Mouse (Mus musculus) liver, embryonic 11.5 days (tissue): ENCODE measurements around the gene Itgb2. TPM values are rescaled to one million over a fixed set of nuclear protein-coding genes. Genes with fewer than 3 reads are reported as not detected.

ENCODE experiments used
- ATAC-seq: fragments of 200-750 bp; cut with Nextera tagmentation; replicated peaks from 2 replicates; pipeline ENCODE4 v1.8.0; 2017; ENCODE audit warnings: moderate number of reproducible peaks, mild to moderate bottlenecking, moderate TSS enrichment, moderate library complexity; ENCODE audit not compliant: low FRiP score
- DNase-seq: peaks from one replicate; pipeline ENCODE4 v3.0.0-alpha.2; 2017; ENCODE audit warnings: low spot score
- H3K27ac ChIP-seq: fragments of 300-500 bp; sonication (generic); 2 replicates; pipeline ENCODE4 v1.5.1; 2014; ENCODE audit warnings: mild to moderate bottlenecking, low read depth, low read length, control low read depth
- H3K27me3 ChIP-seq: fragments of 300-500 bp; sonication (generic); replicated peaks from 2 replicates; pipeline ENCODE4 v1.6.1; 2014; ENCODE audit warnings: low read length, mixed read lengths; ENCODE audit not compliant: control insufficient read depth, insufficient read depth
- H3K36me3 ChIP-seq: fragments of 300-500 bp; sonication (generic); 2 replicates; pipeline ENCODE4 v1.6.1; 2014; ENCODE audit warnings: mild to moderate bottlenecking, low read length, moderate library complexity, mixed read lengths; ENCODE audit not compliant: control insufficient read depth, insufficient read depth
- H3K4me1 ChIP-seq: fragments of 300-500 bp; sonication (generic); replicated peaks from 2 replicates; pipeline ENCODE4 v1.6.1; 2014; ENCODE audit warnings: low read length, mixed read lengths; ENCODE audit not compliant: control insufficient read depth, insufficient read depth
- H3K4me2 ChIP-seq: fragments of 300-500 bp; sonication (generic); 2 replicates; pipeline ENCODE4 v1.6.1; 2014; ENCODE audit warnings: mild to moderate bottlenecking, control low read depth, moderate library complexity
- H3K4me3 ChIP-seq: fragments of 300-500 bp; sonication (generic); 2 replicates; pipeline ENCODE4 v1.5.1; 2014; ENCODE audit warnings: low read depth, low read length, control low read depth
- H3K9ac ChIP-seq: fragments of 300-500 bp; sonication (generic); 2 replicates; pipeline ENCODE4 v1.6.1; 2014; ENCODE audit warnings: low read depth, low read length, control low read depth
- H3K9me3 ChIP-seq: fragments of 300-500 bp; sonication (generic); 2 replicates; pipeline ENCODE4 v1.6.1; 2016; ENCODE audit warnings: low read length, inconsistent platforms, mixed read lengths; ENCODE audit not compliant: control insufficient read depth
- WGBS: fragments of 180-500 bp; shearing (Covaris S2); extraction: QIAGEN DNeasy Blood & Tissue Kit; methylation state at CpG from one replicate; pipeline ENCODE4 v1.1.7; 2014; 5-methylcytosine and 5-hydroxymethylcytosine counted together
- polyA plus RNA-seq: library from polyadenylated mRNA; unstranded; fragments of >200 nt; fragmentation: Nextera tagmentation; extraction: Ambion mirVana; gene quantifications from 2 replicates; pipeline ENCODE4 v1.2.1, GENCODE M21; 2014

The Itgb2 gene
- polyA plus RNA-seq, 1 experiment from 2014 or later, result 18.6 TPM

DNA sequence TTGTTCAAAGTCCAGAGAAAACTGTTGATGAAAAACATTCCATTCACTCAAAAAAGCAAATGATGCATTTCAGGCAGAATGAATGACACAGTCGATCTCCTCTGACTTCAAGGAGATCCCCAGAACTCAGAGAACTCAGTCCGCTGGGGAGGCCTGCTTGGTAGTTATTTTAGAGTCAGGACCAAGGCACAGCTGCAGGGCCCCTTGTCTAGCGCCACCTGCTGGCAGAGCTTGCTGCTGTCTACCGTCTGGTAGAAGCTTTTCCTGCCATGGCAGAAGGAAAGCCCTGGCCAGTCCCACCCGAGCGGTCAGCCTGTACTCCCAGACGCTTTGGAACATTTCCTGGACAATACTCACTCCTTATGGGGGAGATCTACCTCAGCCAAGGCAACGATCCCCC, 36.6 kb downstream of the Itgb2 start:
- no peak overlapping the region for H3K4me3 ChIP-seq
- DNase-seq, result peak; percentile 76
- no peak overlapping the region for H3K4me2 ChIP-seq
- no peaks in the 10 kb centered on the region for H3K27me3 ChIP-seq
- WGBS, result 35% methylated on average over 8 of the region's 8 CpGs
- ATAC-seq, result 0 out of 2 replicates have a peak, but pooled peaks have one; percentile 48
- H3K36me3 ChIP-seq, result no peaks in the 10 kb centered on the region
- H3K27ac ChIP-seq, result no peak overlapping the region
- H3K4me1 ChIP-seq, result no peaks in the 10 kb centered on the region
- no peaks in the 10 kb centered on the region for H3K9me3 ChIP-seq
- no peak overlapping the region for H3K9ac ChIP-seq

DNA sequence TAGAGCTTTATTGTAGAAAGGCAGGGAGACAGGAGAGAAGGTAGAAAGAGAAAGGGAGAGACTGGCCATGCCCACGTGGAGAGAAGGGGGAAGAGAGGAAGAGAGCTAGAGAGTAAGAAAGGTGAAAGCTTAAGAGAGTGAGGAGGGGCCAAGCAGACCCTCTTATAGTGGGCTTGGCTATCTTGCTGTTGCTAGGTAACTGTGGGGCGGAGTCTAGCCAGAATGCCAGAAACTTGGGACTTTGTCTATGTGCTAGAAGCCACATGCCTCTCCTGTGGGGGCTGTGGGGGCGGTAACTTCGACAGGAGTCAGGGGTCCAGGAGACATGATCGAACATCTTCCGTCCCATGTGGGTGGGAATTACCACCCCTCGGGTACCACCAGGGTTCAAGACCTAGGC, 39.4 kb downstream of the Itgb2 start:
- Histone ChIP-seq H3K4me3 (no peak overlapping the region), H3K4me1 (no peaks in the 10 kb centered on the region), H3K27me3 (no peaks in the 10 kb centered on the region), H3K9ac (no peak overlapping the region), H3K36me3 (no peaks in the 10 kb centered on the region), H3K9me3 (no peaks in the 10 kb centered on the region), H3K4me2 (no peak overlapping the region), H3K27ac (no peak overlapping the region)
- 44% methylated on average over 7 of the region's 7 CpGs for WGBS
- ATAC-seq (no peak), DNase-seq (no peak)

DNA sequence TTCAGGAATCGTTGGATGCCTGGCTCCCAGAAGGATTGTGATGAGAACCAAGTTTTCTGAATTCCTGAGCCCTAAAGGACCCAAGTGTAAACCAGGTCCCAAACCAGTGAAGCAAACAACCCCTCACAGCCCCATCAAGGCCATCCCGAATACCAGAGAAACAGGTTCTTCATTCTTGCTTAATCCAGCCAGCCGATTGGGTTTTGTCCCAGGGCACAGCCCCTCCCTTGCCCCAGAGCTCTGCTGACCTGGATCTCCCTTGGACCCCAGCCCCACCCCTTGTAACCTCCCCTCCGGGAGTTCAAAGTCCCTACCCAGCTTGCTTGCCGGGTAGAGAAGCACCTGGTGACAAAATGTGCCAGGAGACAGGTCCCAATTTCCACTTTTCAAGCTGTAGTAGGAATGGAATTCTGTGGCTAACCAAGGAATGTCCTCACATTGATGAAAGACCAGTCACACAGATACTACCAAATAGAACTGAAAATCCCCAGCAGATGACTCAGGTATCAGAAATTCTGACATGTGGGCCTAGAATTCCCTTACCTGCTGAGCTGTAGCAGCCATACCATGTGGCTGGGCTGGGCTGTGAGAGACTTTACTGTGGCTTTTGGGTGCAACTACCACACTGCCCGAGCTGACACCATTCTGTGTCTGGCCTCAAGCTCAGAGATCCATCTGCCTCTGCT, 40.1 kb downstream of the Itgb2 start:
- Histone ChIP-seq H3K36me3 (no peaks in the 10 kb centered on the region), H3K9ac (no peak overlapping the region), H3K4me2 (no peak overlapping the region), H3K27ac (peak overlapping the region; percentile 19; the same call in 1 of the 2 replicates), H3K9me3 (no peaks in the 10 kb centered on the region), H3K4me1 (no peaks in the 10 kb centered on the region), H3K27me3 (no peaks in the 10 kb centered on the region), H3K4me3 (no peak overlapping the region)
- WGBS, result 49% methylated on average over 6 of the region's 6 CpGs
- DNase-seq (no peak), ATAC-seq (no peak)

DNA sequence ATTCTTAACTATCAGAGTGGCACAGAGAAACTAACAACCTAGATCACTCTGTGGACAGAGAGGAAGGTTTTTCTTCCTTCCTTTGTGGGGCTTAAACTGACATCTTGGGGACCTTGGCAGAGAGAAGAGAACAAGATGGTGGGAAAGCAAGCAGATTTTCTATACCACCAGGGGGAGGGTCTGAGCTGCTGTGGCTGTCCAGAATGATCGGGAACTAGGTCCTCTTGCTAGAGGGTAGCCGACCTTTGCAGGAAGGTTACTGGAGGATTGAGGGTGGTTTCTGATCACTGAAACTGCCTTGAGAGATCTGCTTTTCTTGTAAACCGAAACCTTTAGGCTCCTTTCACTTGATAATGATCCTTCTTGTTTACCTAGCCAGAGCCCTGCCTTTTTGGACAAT, 42.2 kb downstream of the Itgb2 start:
- DNase-seq, result no peak
- 27% methylated on average over 3 of the region's 3 CpGs for WGBS
- ATAC-seq, result no peak
- H3K36me3 ChIP-seq, result no peaks in the 10 kb centered on the region
- H3K27ac ChIP-seq, result no peak overlapping the region
- no peak overlapping the region for H3K4me3 ChIP-seq
- no peaks in the 10 kb centered on the region for H3K4me1 ChIP-seq
- no peaks in the 10 kb centered on the region for H3K27me3 ChIP-seq
- no peak overlapping the region for H3K4me2 ChIP-seq
- no peak overlapping the region for H3K9ac ChIP-seq
- no peaks in the 10 kb centered on the region for H3K9me3 ChIP-seq

DNA sequence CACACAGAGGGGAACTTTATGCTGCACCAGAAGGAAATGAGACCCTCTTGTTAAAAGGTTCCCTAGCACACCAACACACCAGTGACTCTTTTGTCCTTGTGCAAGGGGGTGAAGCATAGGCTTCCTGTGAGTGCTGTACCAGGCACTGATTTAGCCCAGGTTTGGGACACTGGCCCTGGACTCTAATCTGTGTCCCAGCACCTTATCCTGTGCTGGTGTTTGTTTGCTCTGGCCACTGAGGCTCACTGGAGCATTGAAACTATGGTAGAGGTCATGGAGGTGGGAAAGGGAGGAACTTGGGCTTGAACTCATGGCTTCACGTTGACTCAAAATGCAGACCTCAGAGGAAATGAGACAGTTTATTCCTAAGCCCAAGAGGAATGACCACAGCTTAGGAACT, 43.1 kb downstream of the Itgb2 start:
- Histone ChIP-seq H3K27me3 (no peaks in the 10 kb centered on the region), H3K9me3 (no peaks in the 10 kb centered on the region), H3K27ac (no peak overlapping the region), H3K36me3 (no peaks in the 10 kb centered on the region), H3K4me2 (no peak overlapping the region), H3K4me1 (no peaks in the 10 kb centered on the region), H3K4me3 (no peak overlapping the region), H3K9ac (no peak overlapping the region)
- no peak for ATAC-seq
- DNase-seq, result no peak
- WGBS, result 58% methylated on average over 1 of the region's 1 CpGs

DNA sequence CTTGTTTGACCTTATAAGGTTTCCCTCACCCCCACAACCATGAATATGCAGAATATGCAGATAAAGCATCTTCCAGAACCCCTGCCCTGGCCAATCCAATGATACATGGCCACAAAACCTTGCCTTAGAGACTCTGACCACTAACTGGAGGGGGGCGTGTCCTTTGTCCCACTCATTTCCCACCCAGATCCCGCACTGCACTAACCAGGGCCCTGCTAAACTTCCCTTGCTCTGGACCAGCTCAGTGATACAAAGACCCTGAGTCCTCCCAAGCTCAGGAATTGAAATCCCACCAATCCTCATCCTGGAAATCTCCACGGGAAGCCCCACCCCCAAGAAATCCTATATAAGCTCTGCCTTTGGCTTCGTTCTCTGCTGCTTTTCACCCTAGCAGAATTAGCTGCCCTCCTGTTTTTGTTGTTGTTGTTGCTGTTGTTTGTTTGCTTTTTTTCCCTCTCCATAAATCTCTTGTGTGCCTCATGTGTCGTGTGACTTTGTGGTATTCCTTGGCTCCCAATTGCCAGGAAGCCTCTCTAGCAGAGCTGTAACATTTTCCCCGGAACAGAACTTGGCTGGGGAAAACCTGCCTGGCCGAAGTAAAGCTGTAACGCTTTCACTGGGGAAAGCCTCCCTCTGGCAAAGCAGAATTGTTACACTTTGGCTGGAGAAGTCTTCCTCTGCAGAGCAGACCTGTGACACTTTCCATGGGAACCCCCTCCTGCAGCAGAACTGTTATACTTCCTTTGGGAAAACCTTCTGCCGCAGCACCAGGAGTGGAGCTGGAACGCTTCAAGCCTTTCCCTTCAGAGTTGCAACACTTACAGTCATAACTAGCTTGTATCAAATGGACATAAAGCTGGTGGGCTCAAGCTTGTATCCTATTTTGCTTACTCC, 50.2 kb downstream of the Itgb2 start:
- 55% methylated on average over 10 of the region's 10 CpGs for WGBS
- DNase-seq (no peak), ATAC-seq (no peak)
- no peak overlapping the region for H3K9ac ChIP-seq
- H3K4me1 ChIP-seq, result peaks cover 24% of the 10 kb centered on the region
- no peaks in the 10 kb centered on the region for H3K27me3 ChIP-seq
- no peaks in the 10 kb centered on the region for H3K9me3 ChIP-seq
- H3K4me2 ChIP-seq, result peak overlapping the region; percentile 72
- H3K36me3 ChIP-seq, result no peaks in the 10 kb centered on the region
- H3K4me3 ChIP-seq, result no peak overlapping the region
- no peak overlapping the region; the same call in 1 of the 2 replicates for H3K27ac ChIP-seq

DNA sequence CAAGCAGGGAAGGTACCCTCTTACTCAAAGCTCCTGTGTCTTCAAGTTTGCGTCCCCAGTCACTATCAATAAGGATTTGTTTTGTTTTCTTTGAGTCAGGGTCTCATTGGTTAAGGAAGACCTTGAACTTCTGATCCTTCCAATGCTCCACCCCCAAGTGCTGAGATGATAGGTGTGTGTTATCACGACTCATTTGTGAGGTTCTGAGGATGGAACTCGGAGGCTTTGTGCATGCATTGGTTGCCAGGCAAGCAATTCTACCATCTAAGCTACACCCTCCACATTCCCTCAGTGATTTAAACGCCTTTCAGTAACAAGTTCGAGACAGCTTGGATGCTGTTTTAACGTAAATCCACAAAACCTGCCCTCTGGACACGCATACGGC, 51.0 kb downstream of the Itgb2 start:
- H3K36me3 ChIP-seq, result peaks cover 2% of the 10 kb centered on the region; the same call in 1 of the 2 replicates
- H3K27ac ChIP-seq, result peak overlapping the region; percentile 14; the same call in 1 of the 2 replicates
- peak overlapping the region; percentile 72 for H3K4me2 ChIP-seq
- peaks cover 27% of the 10 kb centered on the region for H3K4me1 ChIP-seq
- H3K27me3 ChIP-seq, result no peaks in the 10 kb centered on the region
- no peaks in the 10 kb centered on the region for H3K9me3 ChIP-seq
- H3K4me3 ChIP-seq, result peak overlapping the region; percentile 64
- WGBS, result 7% methylated on average over 8 of the region's 8 CpGs
- peak overlapping the region; percentile 64 for H3K9ac ChIP-seq
- ATAC-seq (no peak), DNase-seq (no peak)

DNA sequence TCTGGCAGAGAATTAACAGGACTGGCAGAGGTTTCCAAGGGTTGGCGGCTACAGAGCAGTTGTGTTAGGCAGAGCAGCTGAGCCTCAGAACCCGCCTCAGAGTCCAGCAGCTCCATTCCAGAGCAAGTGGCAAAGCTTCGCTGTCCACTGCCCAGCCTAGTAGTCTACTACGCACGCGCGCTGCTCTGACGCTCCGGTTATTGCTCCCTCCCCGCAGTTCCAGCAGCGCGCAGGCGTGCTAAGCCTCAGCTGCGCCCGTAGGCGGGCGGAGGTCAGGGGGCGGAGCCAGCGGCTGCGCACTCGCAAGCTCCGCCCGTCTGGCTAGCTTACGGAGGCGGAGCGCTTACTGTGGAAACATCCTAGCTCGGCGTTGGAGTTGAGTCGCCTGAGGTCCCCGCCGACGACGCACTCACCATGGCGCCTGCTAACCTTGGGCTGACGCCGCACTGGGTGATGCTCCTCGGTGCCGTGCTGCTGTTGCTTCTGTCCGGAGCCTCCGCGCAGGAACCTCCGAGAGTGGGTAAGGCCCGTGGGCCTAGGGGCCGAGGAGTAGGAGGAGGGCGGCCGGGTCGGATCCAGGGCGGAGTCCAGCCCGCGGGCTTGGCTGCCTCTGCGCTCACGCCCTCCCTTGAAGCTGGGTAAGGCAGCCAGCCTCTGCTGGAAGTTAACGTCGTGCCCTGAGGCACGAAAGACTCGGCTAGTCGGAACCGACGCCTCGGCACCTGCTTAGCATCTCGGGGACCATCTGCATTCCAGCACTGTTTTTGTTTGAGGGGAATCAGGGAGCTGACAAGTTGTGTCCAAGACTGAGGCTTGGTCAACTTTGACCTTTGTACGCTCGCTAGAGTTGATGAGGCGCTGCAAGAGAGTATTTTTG, 51.6 kb downstream of the Itgb2 start, which contains the start of gene Pttg1ip:
Gene Pttg1ip (plus strand): TSS at position 313 of the 877 bp plus-strand sequence.
- Histone ChIP-seq H3K4me2 (peak within 1 kb of the TSS; percentile 72), H3K27me3 (no peaks in the 10 kb centered on the region), H3K9me3 (no peaks in the 10 kb centered on the region), H3K36me3 (peaks cover 2% of the 10 kb centered on the region; the same call in 1 of the 2 replicates), H3K27ac (peak within 1 kb of the TSS; percentile 85), H3K4me1 (peaks cover 30% of the 10 kb centered on the region), H3K4me3 (peak within 1 kb of the TSS; percentile 64), H3K9ac (peak within 1 kb of the TSS; percentile 64)
- DNase-seq (peak; percentile 92), ATAC-seq (peak; percentile 93)
- WGBS, result under 1% methylated on average over 64 of the region's 64 CpGs
